Mouse (Mus musculus): ENCODE data around the gene Anapc2.
"Not testable (repeated sequence)": the region's sequence is repeated elsewhere in the genome, so short reads cannot be mapped to it uniquely, and the experiment has no call there.

Anapc2 gene

GRCm38 (mm10) chr2:25240723-25241437 lies 31.4 kb upstream of the Anapc2 start:
- DNase-seq (ENCODE audit: low spot score in 2 of 2) = peak in 1 of 2 experiments; percentile 52

- DNase-seq (ENCODE audit: low spot score in 2 of 2) = no peak
Measured at GRCm38 (mm10) chr2:25241438-25241775, 30.9 kb upstream of the Anapc2 start.

- DNase-seq (ENCODE audit: low spot score in 2 of 2) = no peak
Measured at GRCm38 (mm10) chr2:25242101-25242506, 30.2 kb upstream of the Anapc2 start, which contains the start of the genes Rnf208 and Cysrt1. TSS of gene Rnf208 (plus strand) at chr2:25242255. TSS of gene Cysrt1 (minus strand) at chr2:25242452.

- DNase-seq (ENCODE audit: low spot score in 2 of 2) = no peak
Measured at GRCm38 (mm10) chr2:25243342-25243741, 28.9 kb upstream of the Anapc2 start.

- DNase-seq (ENCODE audit: low spot score in 2 of 2) = no peak
Measured at GRCm38 (mm10) chr2:25244144-25244543, 28.1 kb upstream of the Anapc2 start.

GRCm38 (mm10) chr2:25246183-25247072 lies 25.9 kb upstream of the Anapc2 start, which contains the start of gene AL732309.1:
TSS of gene AL732309.1 (minus strand) at chr2:25246863.
- DNase-seq (ENCODE audit: low spot score in 2 of 2) = no peak

- no peak for DNase-seq (ENCODE audit: low spot score in 2 of 2)
Measured at GRCm38 (mm10) chr2:25252331-25252730, 19.9 kb upstream of the Anapc2 start.

- peak; percentile 83 to 92 for DNase-seq (ENCODE audit: low spot score in 2 of 2)
Measured at GRCm38 (mm10) chr2:25255284-25255779, 16.9 kb upstream of the Anapc2 start, which contains the start of gene Tmem203. TSS of gene Tmem203 (plus strand) at chr2:25255439.

GRCm38 (mm10) chr2:25256443-25257109 lies 15.7 kb upstream of the Anapc2 start:
- peak; percentile 68 to 81 for DNase-seq (ENCODE audit: low spot score in 2 of 2)

GRCm38 (mm10) chr2:25257250-25257649 lies 15.0 kb upstream of the Anapc2 start:
- DNase-seq (ENCODE audit: low spot score in 2 of 2) = not testable (repeated sequence)

- no peak for DNase-seq (ENCODE audit: low spot score in 2 of 2)
Measured at GRCm38 (mm10) chr2:25258887-25259286, 13.4 kb upstream of the Anapc2 start.

- no peak for DNase-seq (ENCODE audit: low spot score in 2 of 2)
Measured at GRCm38 (mm10) chr2:25261870-25262269, 10.4 kb upstream of the Anapc2 start.

GRCm38 (mm10) chr2:25262291-25262767 lies 9.9 kb upstream of the Anapc2 start, which contains the start of gene Tprn:
TSS of gene Tprn (plus strand) at chr2:25262618.
- DNase-seq (ENCODE audit: low spot score in 2 of 2) = peak; percentile 96

GRCm38 (mm10) chr2:25262795-25263622 lies 9.3 kb upstream of the Anapc2 start:
- peak; percentile 59 to 81 for DNase-seq (ENCODE audit: low spot score in 2 of 2)

GRCm38 (mm10) chr2:25263623-25264285 lies 8.5 kb upstream of the Anapc2 start:
- DNase-seq (ENCODE audit: low spot score in 2 of 2) = no peak

GRCm38 (mm10) chr2:25264286-25264660 lies 8.0 kb upstream of the Anapc2 start:
- DNase-seq (ENCODE audit: low spot score in 2 of 2) = no peak

- DNase-seq (ENCODE audit: low spot score in 2 of 2) = no peak
Measured at GRCm38 (mm10) chr2:25264851-25265250, 7.4 kb upstream of the Anapc2 start.

GRCm38 (mm10) chr2:25265897-25266656 lies 6.2 kb upstream of the Anapc2 start:
- DNase-seq (ENCODE audit: low spot score in 2 of 2) = no peak

GRCm38 (mm10) chr2:25266720-25267119 lies 5.6 kb upstream of the Anapc2 start:
- no peak for DNase-seq (ENCODE audit: low spot score in 2 of 2)
